Mouse (Mus musculus): Measurements from ENCODE around the gene Padi2. TPM values are rescaled to one million over a fixed set of nuclear protein-coding genes. Genes with fewer than 3 reads are reported as not detected.

The Padi2 gene
- polyA plus RNA-seq, 2 experiments, result 1.0 to 1.8 TPM

DNA sequence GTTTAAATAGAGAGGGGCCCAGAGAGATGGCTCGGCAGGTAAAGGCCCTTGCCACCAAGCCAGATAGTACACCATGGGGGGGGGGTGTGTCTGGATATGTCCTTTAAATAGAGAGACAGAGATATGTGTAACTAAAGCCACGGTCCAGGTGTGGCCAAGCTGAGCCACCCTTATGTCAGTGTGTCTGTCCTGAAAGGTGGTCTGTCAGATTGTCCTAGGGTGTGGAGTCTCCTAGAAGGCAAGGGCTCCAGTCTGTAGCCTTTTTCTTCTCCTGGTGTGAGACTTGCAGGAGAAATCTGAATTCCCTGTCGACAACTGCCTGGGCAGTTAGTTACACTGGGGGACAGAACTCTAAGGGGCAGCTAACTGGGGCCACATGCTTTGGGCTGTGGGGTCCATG, 25.9 kb upstream of the Padi2 start:
- Histone ChIP-seq H3K27ac (no peak overlapping the region), H3K9ac (replicated peaks) (no peak overlapping the region), H3K4me1 (replicated peaks; ENCODE audit: control insufficient read depth in 2 of 2, insufficient read depth in 2 of 2, low read length in 1 of 2) (no peaks in the 10 kb centered on the region), H3K36me3 (replicated peaks; ENCODE audit: control insufficient read depth, insufficient read depth, low read depth) (no peaks in the 10 kb centered on the region), H3K4me2 (ENCODE audit: low read depth) (no peak overlapping the region), H3K4me3 (ENCODE audit: insufficient read depth in 1 of 2, low read depth in 2 of 2, low read length in 2 of 2) (no peak overlapping the region), H3K9me3 (ENCODE audit: control insufficient read depth, low read length) (0 out of 2 replicates have a peak, but pooled peaks cover 3% of the 10 kb centered on the region), H3K27me3 (ENCODE audit: control insufficient read depth, insufficient read depth, low read length) (peaks cover 5% of the 10 kb centered on the region; the same call in 1 of the 2 replicates)
- TF ChIP-seq CTCF (IDR thresholded peaks at IDR 0.05; ENCODE audit: low read depth) (no peak), EP300 (IDR thresholded peaks at IDR 0.05; ENCODE audit: low read depth) (no peak)
- WGBS (ENCODE audit: insufficient replicate concordance), result 69% methylated on average over 3 of the region's 3 CpGs
- ATAC-seq (ENCODE audit: insufficient read depth) (no peak), DNase-seq (ENCODE audit: low read depth in 3 of 3, low spot score in 3 of 3) (no peak)

DNA sequence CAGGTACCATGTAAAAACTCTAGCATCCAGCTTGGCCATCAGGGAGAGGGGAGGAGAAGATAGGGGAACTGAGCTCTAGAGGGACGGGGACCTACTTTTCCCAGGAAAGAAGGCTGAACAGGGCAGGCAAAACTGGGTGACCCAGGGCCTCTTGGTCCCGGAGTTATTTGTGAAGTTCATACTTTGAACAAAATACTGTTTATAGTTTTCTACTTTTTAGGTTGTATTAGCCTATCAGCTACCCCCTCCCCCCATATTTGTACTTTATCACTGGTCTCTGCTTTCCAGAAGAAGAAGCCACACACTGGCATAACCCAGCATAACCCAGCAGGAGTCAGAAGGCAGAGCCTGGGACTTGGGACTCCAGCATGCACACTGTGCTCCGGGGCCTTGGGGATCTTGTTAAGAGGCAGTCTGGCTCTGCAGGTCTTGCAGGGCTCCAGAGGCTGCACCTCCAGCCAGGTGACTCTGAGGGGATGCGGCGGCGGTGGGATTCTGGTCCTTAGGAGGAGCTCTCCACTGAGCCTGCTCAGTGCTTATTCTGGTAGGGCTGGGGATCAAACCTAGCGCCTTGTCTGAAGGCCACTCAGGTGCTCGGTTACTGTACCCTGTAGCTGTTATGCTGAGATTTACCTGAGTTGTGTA, 25.0 kb upstream of the Padi2 start:
- H3K36me3 ChIP-seq (replicated peaks; ENCODE audit: control insufficient read depth, insufficient read depth, low read depth), result no peaks in the 10 kb centered on the region
- no peak for TF ChIP-seq CTCF (IDR thresholded peaks at IDR 0.05; ENCODE audit: low read depth)
- TF ChIP-seq EP300 (IDR thresholded peaks at IDR 0.05; ENCODE audit: low read depth), result no peak
- H3K27ac ChIP-seq, result no peak overlapping the region
- H3K4me2 ChIP-seq (ENCODE audit: low read depth), result no peak overlapping the region
- no peaks in the 10 kb centered on the region for H3K4me1 ChIP-seq (replicated peaks; ENCODE audit: control insufficient read depth in 2 of 2, insufficient read depth in 2 of 2, low read length in 1 of 2)
- H3K9ac ChIP-seq (replicated peaks), result no peak overlapping the region
- H3K9me3 ChIP-seq (ENCODE audit: control insufficient read depth, low read length), result 0 out of 2 replicates have a peak, but pooled peaks cover 3% of the 10 kb centered on the region
- 66% methylated on average over 8 of the region's 8 CpGs for WGBS (ENCODE audit: insufficient replicate concordance)
- peaks cover 5% of the 10 kb centered on the region; the same call in 1 of the 2 replicates for H3K27me3 ChIP-seq (ENCODE audit: control insufficient read depth, insufficient read depth, low read length)
- ATAC-seq (ENCODE audit: insufficient read depth), result no peak
- no peak overlapping the region for H3K4me3 ChIP-seq (ENCODE audit: insufficient read depth in 1 of 2, low read depth in 2 of 2, low read length in 2 of 2)
- no peak for DNase-seq (ENCODE audit: low read depth in 3 of 3, low spot score in 3 of 3)

DNA sequence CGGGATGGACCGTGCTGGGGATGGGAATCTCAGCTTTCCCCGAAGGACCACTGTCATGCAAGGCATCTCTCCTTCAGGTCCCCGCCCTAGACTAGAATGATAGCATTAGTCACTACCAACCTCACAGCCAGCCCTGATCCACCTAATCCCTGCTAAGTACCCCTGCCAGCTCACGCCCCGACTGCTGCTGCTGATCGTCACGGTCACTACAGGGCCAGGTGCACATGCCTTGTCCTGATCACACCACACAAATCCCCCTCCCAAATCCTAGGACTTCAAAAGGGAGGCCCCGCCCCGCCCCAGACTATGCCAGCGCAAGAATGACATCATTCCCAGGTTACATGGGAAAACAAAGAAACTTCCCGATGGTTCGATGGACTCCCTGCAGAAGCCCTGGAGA, 24.4 kb upstream of the Padi2 start:
- Histone ChIP-seq H3K27ac (no peak overlapping the region), H3K27me3 (ENCODE audit: control insufficient read depth, insufficient read depth, low read length) (peaks cover 2% of the 10 kb centered on the region; the same call in 1 of the 2 replicates), H3K4me2 (ENCODE audit: low read depth) (no peak overlapping the region), H3K36me3 (replicated peaks; ENCODE audit: control insufficient read depth, insufficient read depth, low read depth) (no peaks in the 10 kb centered on the region), H3K4me1 (replicated peaks; ENCODE audit: control insufficient read depth in 2 of 2, insufficient read depth in 2 of 2, low read length in 1 of 2) (no peaks in the 10 kb centered on the region), H3K9ac (replicated peaks) (no peak overlapping the region), H3K9me3 (ENCODE audit: control insufficient read depth, low read length) (0 out of 2 replicates have a peak, but pooled peaks cover 3% of the 10 kb centered on the region), H3K4me3 (ENCODE audit: insufficient read depth in 1 of 2, low read depth in 2 of 2, low read length in 2 of 2) (no peak overlapping the region)
- ATAC-seq (ENCODE audit: insufficient read depth) (no peak), DNase-seq (ENCODE audit: low read depth in 3 of 3, low spot score in 3 of 3) (no peak)
- no peak for TF ChIP-seq EP300 (IDR thresholded peaks at IDR 0.05; ENCODE audit: low read depth)
- TF ChIP-seq CTCF (IDR thresholded peaks at IDR 0.05; ENCODE audit: low read depth), result no peak
- 81% methylated on average over 13 of the region's 13 CpGs for WGBS (ENCODE audit: insufficient replicate concordance)

DNA sequence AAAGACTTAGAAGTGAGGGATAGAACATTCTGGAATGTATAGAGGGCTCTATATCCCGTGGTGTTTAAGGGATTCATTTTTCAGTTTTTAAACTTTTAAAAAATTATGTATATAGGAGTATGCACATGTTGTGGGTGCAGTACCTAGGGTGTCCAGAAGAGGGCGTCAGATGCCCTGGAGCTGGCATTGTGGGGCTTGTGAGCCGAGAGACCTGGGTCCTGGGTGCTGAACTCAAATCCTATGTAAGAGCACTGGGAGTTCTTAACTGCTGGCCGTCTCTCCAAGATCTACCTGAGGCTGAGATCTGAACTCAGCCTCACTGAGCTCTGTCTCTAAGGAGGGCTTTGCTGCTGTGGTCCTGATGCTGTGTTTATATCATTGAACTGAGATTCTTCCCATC, 23.8 kb upstream of the Padi2 start:
- Histone ChIP-seq H3K4me3 (ENCODE audit: insufficient read depth in 1 of 2, low read depth in 2 of 2, low read length in 2 of 2) (no peak overlapping the region), H3K27me3 (ENCODE audit: control insufficient read depth, insufficient read depth, low read length) (peaks cover under 1% of the 10 kb centered on the region; the same call in 1 of the 2 replicates), H3K9me3 (ENCODE audit: control insufficient read depth, low read length) (0 out of 2 replicates have a peak, but pooled peaks cover 3% of the 10 kb centered on the region), H3K36me3 (replicated peaks; ENCODE audit: control insufficient read depth, insufficient read depth, low read depth) (no peaks in the 10 kb centered on the region), H3K4me1 (replicated peaks; ENCODE audit: control insufficient read depth in 2 of 2, insufficient read depth in 2 of 2, low read length in 1 of 2) (no peaks in the 10 kb centered on the region), H3K9ac (replicated peaks) (no peak overlapping the region), H3K4me2 (ENCODE audit: low read depth) (no peak overlapping the region), H3K27ac (no peak overlapping the region)
- no peak for DNase-seq (ENCODE audit: low read depth in 3 of 3, low spot score in 3 of 3)
- no peak for ATAC-seq (ENCODE audit: insufficient read depth)
- 38% methylated on average over 4 of the region's 4 CpGs for WGBS (ENCODE audit: insufficient replicate concordance)
- TF ChIP-seq CTCF (IDR thresholded peaks at IDR 0.05; ENCODE audit: low read depth) (peak; percentile 62), EP300 (IDR thresholded peaks at IDR 0.05; ENCODE audit: low read depth) (no peak)

DNA sequence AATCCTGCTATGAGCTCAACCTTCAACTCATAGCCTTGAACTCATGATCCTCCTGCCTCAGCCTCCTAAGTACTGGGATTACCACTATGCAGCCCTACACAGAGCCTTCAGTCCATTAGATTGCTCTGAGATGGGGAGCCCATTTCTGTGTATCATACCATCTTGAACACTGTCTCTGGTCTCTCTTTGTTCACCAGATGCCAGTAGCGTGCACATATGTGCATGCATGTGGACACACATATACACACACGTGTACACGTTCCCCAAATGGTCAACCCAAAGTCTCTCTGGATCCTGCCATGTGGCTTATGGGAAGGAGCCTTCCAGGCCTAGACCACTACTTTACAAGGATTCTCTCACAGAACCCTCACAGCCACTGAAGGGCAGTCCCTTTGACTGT, 23.2 kb upstream of the Padi2 start:
- H3K4me3 ChIP-seq (ENCODE audit: insufficient read depth in 1 of 2, low read depth in 2 of 2, low read length in 2 of 2), result no peak overlapping the region
- H3K27ac ChIP-seq, result no peak overlapping the region
- no peak overlapping the region for H3K4me2 ChIP-seq (ENCODE audit: low read depth)
- H3K4me1 ChIP-seq (replicated peaks; ENCODE audit: control insufficient read depth in 2 of 2, insufficient read depth in 2 of 2, low read length in 1 of 2), result no peaks in the 10 kb centered on the region
- DNase-seq (ENCODE audit: low read depth in 3 of 3, low spot score in 3 of 3) (no peak), ATAC-seq (ENCODE audit: insufficient read depth) (no peak)
- WGBS (ENCODE audit: insufficient replicate concordance), result 84% methylated on average over 3 of the region's 3 CpGs
- no peak overlapping the region for H3K9ac ChIP-seq (replicated peaks)
- no peaks in the 10 kb centered on the region for H3K36me3 ChIP-seq (replicated peaks; ENCODE audit: control insufficient read depth, insufficient read depth, low read depth)
- 0 out of 2 replicates have a peak, but pooled peaks cover 3% of the 10 kb centered on the region for H3K9me3 ChIP-seq (ENCODE audit: control insufficient read depth, low read length)
- no peak for TF ChIP-seq EP300 (IDR thresholded peaks at IDR 0.05; ENCODE audit: low read depth)
- no peak for TF ChIP-seq CTCF (IDR thresholded peaks at IDR 0.05; ENCODE audit: low read depth)
- no peaks in the 10 kb centered on the region; the same call in 1 of the 2 replicates for H3K27me3 ChIP-seq (ENCODE audit: control insufficient read depth, insufficient read depth, low read length)

Data from liver, embryonic 14.5 days (tissue).